Mouse (Mus musculus) ES-Bruce4 (cell line): Measurements from ENCODE around the gene Cacna2d3. TPM values are rescaled to one million over a fixed set of nuclear protein-coding genes. Genes with fewer than 3 reads are reported as not detected.

Experiments used
- H3K27ac ChIP-seq: 2 replicates; pipeline ENCODE4 v1.5.1; 2012; ENCODE audit warnings: low read length, inconsistent platforms; ENCODE audit not compliant: insufficient read depth
- H3K27me3 ChIP-seq: 2 replicates; pipeline ENCODE4 v1.6.1; 2012; ENCODE audit warnings: mild to moderate bottlenecking, low read length, inconsistent platforms; ENCODE audit not compliant: control insufficient read depth, poor library complexity, insufficient read depth, severe bottlenecking
- H3K36me3 ChIP-seq: 2 replicates; pipeline ENCODE4 v1.6.1; 2012; ENCODE audit warnings: inconsistent platforms, mild to moderate bottlenecking, low read length, moderate library complexity; ENCODE audit not compliant: control insufficient read depth, poor library complexity, insufficient read depth, severe bottlenecking
- H3K4me1 ChIP-seq: one replicate; pipeline ENCODE4 v1.8.1; 2011; ENCODE audit warnings: low read length; ENCODE audit not compliant: control insufficient read depth, insufficient read depth
- H3K4me3 ChIP-seq: 2 replicates; pipeline ENCODE4 v1.5.1; 2011; ENCODE audit warnings: low read depth, mild to moderate bottlenecking, low read length
- H3K9ac ChIP-seq: 2 replicates; pipeline ENCODE4 v1.6.1; 2012; ENCODE audit warnings: low read depth, mild to moderate bottlenecking, inconsistent platforms; ENCODE audit not compliant: poor library complexity, severe bottlenecking
- H3K9me3 ChIP-seq: replicated peaks from 2 replicates; pipeline ENCODE4 v1.6.1; 2012; ENCODE audit warnings: mild to moderate bottlenecking, low read length, inconsistent platforms; ENCODE audit not compliant: control insufficient read depth, poor library complexity, insufficient read depth, severe bottlenecking
- CTCF ChIP-seq: IDR thresholded peaks from one replicate; pipeline ENCODE4 v1.8.1; 2011; ENCODE audit warnings: low read depth, low read length
- EP300 ChIP-seq: IDR thresholded peaks from 2 replicates; pipeline ENCODE4 v1.6.1; 2011; ENCODE audit warnings: low read depth, low read length; ENCODE audit not compliant: insufficient read depth
- POLR2A ChIP-seq: IDR thresholded peaks from one replicate; pipeline ENCODE4 v1.8.1; 2011; ENCODE audit warnings: low read length; ENCODE audit not compliant: insufficient read depth
- polyA plus RNA-seq: library from polyadenylated mRNA; stranded (reverse); fragments of >200 nt; gene quantifications from 2 replicates; pipeline ENCODE4 v1.2.4, GENCODE M21; 2011; ENCODE audit warnings: low read depth; ENCODE audit not compliant: missing spikeins, insufficient read depth, insufficient read length

The Cacna2d3 gene
- polyA plus RNA-seq, 1 experiment: not detected

GRCm38 (mm10) chr14:29575551-29575950 lies 146.1 kb downstream of the Cacna2d3 start:
- Histone ChIP-seq H3K4me1 (no peaks in the 10 kb centered on the region), H3K9ac (no peak overlapping the region), H3K36me3 (no peaks in the 10 kb centered on the region), H3K27me3 (no peaks in the 10 kb centered on the region; the same call in 1 of the 2 replicates), H3K4me3 (no peak overlapping the region), H3K9me3 (no peaks in the 10 kb centered on the region), H3K27ac (no peak overlapping the region)
- TF ChIP-seq CTCF (no peak), EP300 (no peak), POLR2A (no peak)

GRCm38 (mm10) chr14:29562704-29563103 lies 159.0 kb downstream of the Cacna2d3 start:
- no peaks in the 10 kb centered on the region for H3K36me3 ChIP-seq
- H3K9ac ChIP-seq: no peak overlapping the region
- H3K9me3 ChIP-seq: no peaks in the 10 kb centered on the region
- no peaks in the 10 kb centered on the region for H3K27me3 ChIP-seq
- no peak for TF ChIP-seq EP300
- TF ChIP-seq CTCF: no peak
- TF ChIP-seq POLR2A: no peak
- H3K27ac ChIP-seq: no peak overlapping the region
- H3K4me1 ChIP-seq: no peaks in the 10 kb centered on the region
- H3K4me3 ChIP-seq: no peak overlapping the region

- TF ChIP-seq CTCF: no peak
- TF ChIP-seq EP300: no peak
- no peak for TF ChIP-seq POLR2A
Measured at GRCm38 (mm10) chr14:29561122-29561834, 160.4 kb downstream of the Cacna2d3 start.

GRCm38 (mm10) chr14:29558440-29558839 lies 163.2 kb downstream of the Cacna2d3 start:
- Histone ChIP-seq H3K9ac (no peak overlapping the region), H3K27me3 (no peaks in the 10 kb centered on the region), H3K9me3 (no peaks in the 10 kb centered on the region), H3K36me3 (no peaks in the 10 kb centered on the region), H3K4me3 (no peak overlapping the region), H3K4me1 (no peaks in the 10 kb centered on the region), H3K27ac (no peak overlapping the region)
- TF ChIP-seq EP300: no peak
- TF ChIP-seq POLR2A: no peak
- TF ChIP-seq CTCF: no peak

More at GRCm38 (mm10) chr14:29561122-29561834, 160.4 kb downstream of the Cacna2d3 start:
- H3K27ac ChIP-seq: no peak overlapping the region
- no peak overlapping the region for H3K9ac ChIP-seq
- H3K9me3 ChIP-seq: no peaks in the 10 kb centered on the region
- no peaks in the 10 kb centered on the region for H3K27me3 ChIP-seq
- no peaks in the 10 kb centered on the region for H3K36me3 ChIP-seq
- no peaks in the 10 kb centered on the region for H3K4me1 ChIP-seq
- no peak overlapping the region for H3K4me3 ChIP-seq

GRCm38 (mm10) chr14:29556152-29556551 lies 165.5 kb downstream of the Cacna2d3 start:
- Histone ChIP-seq H3K9me3 (no peaks in the 10 kb centered on the region), H3K9ac (no peak overlapping the region), H3K4me3 (no peak overlapping the region), H3K27ac (no peak overlapping the region), H3K4me1 (no peaks in the 10 kb centered on the region), H3K27me3 (no peaks in the 10 kb centered on the region), H3K36me3 (no peaks in the 10 kb centered on the region)
- TF ChIP-seq EP300: no peak
- no peak for TF ChIP-seq CTCF
- no peak for TF ChIP-seq POLR2A

GRCm38 (mm10) chr14:29552471-29552870 lies 169.2 kb downstream of the Cacna2d3 start:
- H3K4me1 ChIP-seq: no peaks in the 10 kb centered on the region
- H3K27ac ChIP-seq: no peak overlapping the region
- no peaks in the 10 kb centered on the region for H3K36me3 ChIP-seq
- H3K9me3 ChIP-seq: no peaks in the 10 kb centered on the region
- no peak for TF ChIP-seq EP300
- no peak overlapping the region for H3K9ac ChIP-seq
- no peaks in the 10 kb centered on the region for H3K27me3 ChIP-seq
- no peak overlapping the region for H3K4me3 ChIP-seq
